Mouse (Mus musculus): ENCODE measurements around the gene Ranbp10. TPM values are rescaled to one million over a fixed set of nuclear protein-coding genes. Genes with fewer than 3 reads are reported as not detected.
A peak's percentile ranks its signal among the peaks of the same experiment; 100 is the strongest.

Gene Ranbp10
- polyA plus RNA-seq, 1 experiment from 2014 or later, result 10.7 TPM

- peaks cover 29% of the 10 kb centered on the region for H3K4me1 ChIP-seq (replicated peaks)
- H3K36me3 ChIP-seq, result peaks cover 30% of the 10 kb centered on the region
- 77% methylated on average over 4 of the region's 4 CpGs for WGBS
- peak overlapping the region; percentile 95 for H3K9ac ChIP-seq
- H3K4me3 ChIP-seq, result peak overlapping the region; percentile 99
- no peak for ATAC-seq (ENCODE audit: low FRiP score, low read depth)
- H3K27ac ChIP-seq (replicated peaks), result no peak overlapping the region
- peak overlapping the region; percentile 94 for H3K4me2 ChIP-seq
- H3K9me3 ChIP-seq, result no peaks in the 10 kb centered on the region
- no peaks in the 10 kb centered on the region for H3K27me3 ChIP-seq
Observed at GRCm38 (mm10) chr8:105825506-105825905, 1.6 kb downstream of the Ranbp10 start.

- H3K9ac ChIP-seq, result no peak overlapping the region
- H3K27ac ChIP-seq (replicated peaks), result no peak overlapping the region
- H3K27me3 ChIP-seq, result no peaks in the 10 kb centered on the region
- peaks cover 18% of the 10 kb centered on the region for H3K4me1 ChIP-seq (replicated peaks)
- H3K36me3 ChIP-seq, result peaks cover 34% of the 10 kb centered on the region
- WGBS, result 100% methylated on average over 1 of the region's 1 CpGs
- no peak overlapping the region for H3K4me3 ChIP-seq
- no peaks in the 10 kb centered on the region for H3K9me3 ChIP-seq
- ATAC-seq (ENCODE audit: low FRiP score, low read depth), result 0 out of 2 replicates have a peak, but pooled peaks have one; percentile 31
- no peak overlapping the region for H3K4me2 ChIP-seq
Observed at GRCm38 (mm10) chr8:105820925-105821324, 6.2 kb downstream of the Ranbp10 start.

GRCm38 (mm10) chr8:105819659-105820058 is 7.5 kb downstream of the Ranbp10 start:
- no peak overlapping the region for H3K4me2 ChIP-seq
- 92% methylated on average over 3 of the region's 3 CpGs for WGBS
- no peaks in the 10 kb centered on the region for H3K9me3 ChIP-seq
- H3K27me3 ChIP-seq, result no peaks in the 10 kb centered on the region
- peaks cover 32% of the 10 kb centered on the region for H3K36me3 ChIP-seq
- no peak overlapping the region for H3K4me3 ChIP-seq
- H3K9ac ChIP-seq, result no peak overlapping the region
- H3K27ac ChIP-seq (replicated peaks), result no peak overlapping the region
- H3K4me1 ChIP-seq (replicated peaks), result peaks cover 8% of the 10 kb centered on the region; the same call in 1 of the 2 replicates
- ATAC-seq (ENCODE audit: low FRiP score, low read depth), result no peak

GRCm38 (mm10) chr8:105813241-105813640 is 13.9 kb downstream of the Ranbp10 start:
- Histone ChIP-seq H3K27me3 (no peaks in the 10 kb centered on the region), H3K9ac (no peak overlapping the region), H3K4me2 (no peak overlapping the region), H3K4me1 (replicated peaks) (peaks cover 9% of the 10 kb centered on the region; the same call in 1 of the 2 replicates), H3K27ac (replicated peaks) (no peak overlapping the region), H3K36me3 (peaks cover 12% of the 10 kb centered on the region; the same call in 1 of the 2 replicates), H3K4me3 (no peak overlapping the region), H3K9me3 (no peaks in the 10 kb centered on the region)
- WGBS, result 98% methylated on average over 6 of the region's 6 CpGs
- ATAC-seq (ENCODE audit: low FRiP score, low read depth), result no peak

GRCm38 (mm10) chr8:105812511-105812910 is 14.6 kb downstream of the Ranbp10 start:
- 90% methylated on average over 5 of the region's 5 CpGs for WGBS
- no peak for ATAC-seq (ENCODE audit: low FRiP score, low read depth)

GRCm38 (mm10) chr8:105811543-105811942 is 15.6 kb downstream of the Ranbp10 start:
- Histone ChIP-seq H3K27ac (replicated peaks) (no peak overlapping the region), H3K36me3 (peaks cover 10% of the 10 kb centered on the region; the same call in 1 of the 2 replicates), H3K9me3 (no peaks in the 10 kb centered on the region), H3K4me2 (no peak overlapping the region), H3K4me3 (no peak overlapping the region), H3K4me1 (replicated peaks) (peaks cover 17% of the 10 kb centered on the region), H3K27me3 (no peaks in the 10 kb centered on the region), H3K9ac (no peak overlapping the region)
- ATAC-seq (ENCODE audit: low FRiP score, low read depth), result no peak
- WGBS, result 82% methylated on average over 3 of the region's 3 CpGs

More at GRCm38 (mm10) chr8:105812511-105812910, 14.6 kb downstream of the Ranbp10 start:
- Histone ChIP-seq H3K27ac (replicated peaks) (no peak overlapping the region), H3K4me2 (no peak overlapping the region), H3K36me3 (peaks cover 10% of the 10 kb centered on the region; the same call in 1 of the 2 replicates), H3K4me1 (replicated peaks) (peaks cover 16% of the 10 kb centered on the region), H3K4me3 (no peak overlapping the region), H3K27me3 (no peaks in the 10 kb centered on the region), H3K9me3 (no peaks in the 10 kb centered on the region), H3K9ac (no peak overlapping the region)

- peaks cover 17% of the 10 kb centered on the region for H3K4me1 ChIP-seq (replicated peaks)
- H3K36me3 ChIP-seq, result peaks cover 10% of the 10 kb centered on the region; the same call in 1 of the 2 replicates
- no peak overlapping the region for H3K4me3 ChIP-seq
- H3K9me3 ChIP-seq, result no peaks in the 10 kb centered on the region
- no peaks in the 10 kb centered on the region for H3K27me3 ChIP-seq
- H3K27ac ChIP-seq (replicated peaks), result no peak overlapping the region
- H3K9ac ChIP-seq, result no peak overlapping the region
- no peak for ATAC-seq (ENCODE audit: low FRiP score, low read depth)
- no peak overlapping the region for H3K4me2 ChIP-seq
- WGBS, result 71% methylated on average over 10 of the region's 10 CpGs
Observed at GRCm38 (mm10) chr8:105811061-105811460, 16.1 kb downstream of the Ranbp10 start.

- 89% methylated on average over 6 of the region's 6 CpGs for WGBS
- no peak for ATAC-seq (ENCODE audit: low FRiP score, low read depth)
- Histone ChIP-seq H3K9me3 (no peaks in the 10 kb centered on the region), H3K27me3 (no peaks in the 10 kb centered on the region), H3K36me3 (peaks cover 10% of the 10 kb centered on the region; the same call in 1 of the 2 replicates), H3K4me3 (no peak overlapping the region), H3K27ac (replicated peaks) (no peak overlapping the region), H3K4me1 (replicated peaks) (peaks cover 17% of the 10 kb centered on the region), H3K4me2 (no peak overlapping the region), H3K9ac (no peak overlapping the region)
Observed at GRCm38 (mm10) chr8:105810245-105810786, 16.8 kb downstream of the Ranbp10 start.

- H3K9ac ChIP-seq, result no peak overlapping the region
- H3K4me1 ChIP-seq (replicated peaks), result peaks cover 17% of the 10 kb centered on the region
- 98% methylated on average over 2 of the region's 2 CpGs for WGBS
- no peak overlapping the region for H3K4me2 ChIP-seq
- no peak for ATAC-seq (ENCODE audit: low FRiP score, low read depth)
- H3K4me3 ChIP-seq, result no peak overlapping the region
- H3K36me3 ChIP-seq, result peaks cover 16% of the 10 kb centered on the region
- no peaks in the 10 kb centered on the region for H3K9me3 ChIP-seq
- no peaks in the 10 kb centered on the region for H3K27me3 ChIP-seq
- H3K27ac ChIP-seq (replicated peaks), result no peak overlapping the region
Observed at GRCm38 (mm10) chr8:105808480-105808879, 18.7 kb downstream of the Ranbp10 start.

GRCm38 (mm10) chr8:105807766-105808165 is 19.4 kb downstream of the Ranbp10 start:
- no peak overlapping the region for H3K4me3 ChIP-seq
- 78% methylated on average over 5 of the region's 5 CpGs for WGBS

GRCm38 (mm10) chr8:105805964-105806363 is 21.2 kb downstream of the Ranbp10 start:
- Histone ChIP-seq H3K4me2 (no peak overlapping the region), H3K27me3 (no peaks in the 10 kb centered on the region), H3K4me1 (replicated peaks) (peaks cover 12% of the 10 kb centered on the region), H3K4me3 (no peak overlapping the region), H3K36me3 (peaks cover 13% of the 10 kb centered on the region), H3K9me3 (no peaks in the 10 kb centered on the region), H3K27ac (replicated peaks) (no peak overlapping the region), H3K9ac (no peak overlapping the region)
- no peak for ATAC-seq (ENCODE audit: low FRiP score, low read depth)
- 83% methylated on average over 1 of the region's 1 CpGs for WGBS

More at GRCm38 (mm10) chr8:105807766-105808165, 19.4 kb downstream of the Ranbp10 start:
- peaks cover 17% of the 10 kb centered on the region for H3K4me1 ChIP-seq (replicated peaks)
- H3K9ac ChIP-seq, result no peak overlapping the region
- H3K36me3 ChIP-seq, result peaks cover 16% of the 10 kb centered on the region
- no peak overlapping the region for H3K27ac ChIP-seq (replicated peaks)
- no peak overlapping the region for H3K4me2 ChIP-seq
- no peak for ATAC-seq (ENCODE audit: low FRiP score, low read depth)
- H3K27me3 ChIP-seq, result no peaks in the 10 kb centered on the region
- H3K9me3 ChIP-seq, result no peaks in the 10 kb centered on the region

- no peak overlapping the region for H3K4me3 ChIP-seq
- peaks cover 12% of the 10 kb centered on the region for H3K4me1 ChIP-seq (replicated peaks)
- no peak overlapping the region for H3K27ac ChIP-seq (replicated peaks)
- 63% methylated on average over 3 of the region's 3 CpGs for WGBS
- no peak for ATAC-seq (ENCODE audit: low FRiP score, low read depth)
- no peaks in the 10 kb centered on the region for H3K9me3 ChIP-seq
- peaks cover 13% of the 10 kb centered on the region for H3K36me3 ChIP-seq
- H3K4me2 ChIP-seq, result no peak overlapping the region
- no peaks in the 10 kb centered on the region for H3K27me3 ChIP-seq
- no peak overlapping the region for H3K9ac ChIP-seq
Observed at GRCm38 (mm10) chr8:105805346-105805745, 21.8 kb downstream of the Ranbp10 start.

- H3K9me3 ChIP-seq, result no peaks in the 10 kb centered on the region
- H3K9ac ChIP-seq, result no peak overlapping the region
- ATAC-seq (ENCODE audit: low FRiP score, low read depth), result no peak
- H3K36me3 ChIP-seq, result peaks cover 13% of the 10 kb centered on the region
- no peak overlapping the region for H3K27ac ChIP-seq (replicated peaks)
- no peak overlapping the region for H3K4me2 ChIP-seq
- H3K4me1 ChIP-seq (replicated peaks), result peaks cover 12% of the 10 kb centered on the region; the same call in 1 of the 2 replicates
- no peak overlapping the region for H3K4me3 ChIP-seq
- H3K27me3 ChIP-seq, result no peaks in the 10 kb centered on the region
- 94% methylated on average over 7 of the region's 7 CpGs for WGBS
Observed at GRCm38 (mm10) chr8:105804797-105805196, 22.4 kb downstream of the Ranbp10 start.
